ENCODE assay signal across 12 mouse cellular contexts in the genomic region with DNA sequence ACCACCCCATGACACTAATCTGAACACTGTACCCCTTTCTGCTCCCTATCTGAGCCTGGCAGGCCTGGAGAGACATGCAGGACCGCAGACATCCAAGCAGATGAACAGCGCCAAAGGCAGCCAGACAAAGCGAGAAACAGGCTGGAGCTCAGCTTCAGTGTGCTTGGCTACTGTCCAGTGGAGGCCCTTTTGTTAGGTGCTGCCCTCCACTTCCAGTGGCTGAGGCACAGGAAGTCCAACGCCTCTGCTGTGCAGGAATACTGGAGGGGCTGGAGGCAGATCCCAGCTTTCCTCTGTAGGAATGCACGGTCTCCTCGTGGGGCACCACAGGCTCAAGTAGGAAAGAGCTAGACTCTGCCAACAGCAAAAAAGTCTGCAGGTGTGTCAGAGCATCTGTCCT.
DNase-seq lines count a peak whose midpoint lies in the region; ATAC-seq and TF ChIP-seq lines count a peak whose summit lies in the region.
"Had no signal": no experiment of that assay in that cellular context is flagged by ENCODE, and none has a peak within 500 bp of the region (broad histone marks: within the 10 kb centered on the region; RNA-seq: fewer than 3 reads in every experiment).

No protein-coding gene starts in this region.

- no peak for TF ChIP-seq POLR2A in lung, adult 2 months (IDR thresholded peaks at IDR 0.05; ENCODE audit: borderline replicate concordance, extremely low read depth, low read depth, low read length)

- DNase-seq in adrenal gland, postnatal 10 days = peak; percentile 6
- DNase-seq in adrenal gland, postnatal 36 days = no peak
- DNase-seq in lung, adult 2 months = no peak
- DNase-seq in forebrain, embryonic 14.5 days (ENCODE audit: low spot score) = peak; percentile 65
- no peak for DNase-seq in heart, postnatal 14 days
- DNase-seq: adrenal gland, adult 2 months; kidney, adult 11 months had no signal

- no peaks in the 10 kb centered on the region for H3K36me3 ChIP-seq in lung, embryonic 16.5 days (ENCODE audit: control insufficient read depth, insufficient read depth, low read length)
- no peaks in the 10 kb centered on the region for H3K36me3 ChIP-seq in forebrain, embryonic 14.5 days (ENCODE audit: control insufficient read depth, insufficient read depth, low read length)
- no peaks in the 10 kb centered on the region for H3K36me3 ChIP-seq in midbrain, embryonic 16.5 days (ENCODE audit: control insufficient read depth, insufficient read depth, low read length)
- H3K36me3 ChIP-seq: G1E had no signal

- no peak overlapping the region for H3K4me3 ChIP-seq in lung, embryonic 16.5 days (ENCODE audit: low read length)
- H3K4me3 ChIP-seq in lung, adult 2 months (replicated peaks; ENCODE audit: extremely low read depth, low read depth, low read length) = no peak overlapping the region
- H3K4me3 ChIP-seq in forebrain, embryonic 14.5 days (ENCODE audit: low read depth, low read length) = no peak overlapping the region
- H3K4me3 ChIP-seq in midbrain, embryonic 16.5 days (ENCODE audit: low read depth, low read length) = no peak overlapping the region

- no peak for TF ChIP-seq CTCF in lung, adult 2 months (IDR thresholded peaks at IDR 0.05; ENCODE audit: insufficient read depth, low read length)

- H3K4me1 ChIP-seq in lung, embryonic 16.5 days (replicated peaks; ENCODE audit: control insufficient read depth, insufficient read depth, low read length) = peaks cover 4% of the 10 kb centered on the region
- H3K4me1 ChIP-seq in lung, adult 2 months (ENCODE audit: control insufficient read depth, insufficient read depth, low read length) = no peaks in the 10 kb centered on the region
- peaks cover 29% of the 10 kb centered on the region for H3K4me1 ChIP-seq in forebrain, embryonic 14.5 days (ENCODE audit: control insufficient read depth, insufficient read depth, low read length)
- peaks cover 33% of the 10 kb centered on the region for H3K4me1 ChIP-seq in midbrain, embryonic 16.5 days (ENCODE audit: control insufficient read depth, insufficient read depth, low read length)

- peaks cover 4% of the 10 kb centered on the region; the same call in 1 of the 2 replicates for H3K27me3 ChIP-seq in lung, embryonic 16.5 days (ENCODE audit: control insufficient read depth, insufficient read depth, low read depth, low read length)
- peaks cover 14% of the 10 kb centered on the region for H3K27me3 ChIP-seq in forebrain, embryonic 14.5 days (replicated peaks; ENCODE audit: control insufficient read depth, insufficient read depth, low read length)
- H3K27me3 ChIP-seq in midbrain, embryonic 16.5 days (ENCODE audit: control insufficient read depth, insufficient read depth, low read depth, low read length) = peaks cover 8% of the 10 kb centered on the region

- no peak overlapping the region for H3K27ac ChIP-seq in lung, embryonic 16.5 days (ENCODE audit: low read length)
- H3K27ac ChIP-seq in forebrain, embryonic 14.5 days (ENCODE audit: low read depth, low read length) = no peak overlapping the region
- peak overlapping the region; percentile 35; the same call in 1 of the 2 replicates for H3K27ac ChIP-seq in midbrain, embryonic 16.5 days (ENCODE audit: low read length)

- no peak overlapping the region for H3K9ac ChIP-seq in lung, embryonic 16.5 days (ENCODE audit: low read length)
- no peak overlapping the region for H3K9ac ChIP-seq in forebrain, embryonic 14.5 days (ENCODE audit: low read length)
- H3K9ac ChIP-seq in midbrain, embryonic 16.5 days (ENCODE audit: low read depth, low read length) = peak overlapping the region; percentile 21; the same call in 1 of the 2 replicates

- intact Hi-C loops in heart, postnatal 14 days (cut with DNase I) = no loop called here

- no peak overlapping the region for H3K4me2 ChIP-seq in lung, embryonic 16.5 days (ENCODE audit: low read depth, low read length)
- no peak overlapping the region for H3K4me2 ChIP-seq in forebrain, embryonic 14.5 days (ENCODE audit: low read length)
- no peak overlapping the region for H3K4me2 ChIP-seq in midbrain, embryonic 16.5 days (ENCODE audit: low read length)
- H3K4me2 ChIP-seq: liver, embryonic 11.5 days had no signal

- 0 out of 2 replicates have a peak, but pooled peaks have one; percentile 15 for ATAC-seq in lung, embryonic 16.5 days (ENCODE audit: low read depth)
- no peak for ATAC-seq in forebrain, embryonic 14.5 days
- ATAC-seq in midbrain, embryonic 16.5 days = no peak
- ATAC-seq in monocyte, adult 5-6 weeks (replicated peaks; ENCODE audit: insufficient number of reproducible peaks, low FRiP score, low TSS enrichment, poor library complexity, severe bottlenecking) = no peak

- whole genome bisulfite sequencing in lung, embryonic 16.5 days = 17% methylated on average over 6 of the region's 6 CpGs
- 28% methylated on average over 6 of the region's 6 CpGs for WGBS in lung, adult 2 months
- WGBS in forebrain, embryonic 14.5 days = 23% methylated on average over 6 of the region's 6 CpGs
- 27% methylated on average over 6 of the region's 6 CpGs for WGBS in midbrain, embryonic 16.5 days

- H3K9me3 ChIP-seq in lung, embryonic 16.5 days (ENCODE audit: control insufficient read depth, low read length) = no peaks in the 10 kb centered on the region
- no peaks in the 10 kb centered on the region for H3K9me3 ChIP-seq in forebrain, embryonic 14.5 days (replicated peaks; ENCODE audit: control insufficient read depth, low read length)
- no peaks in the 10 kb centered on the region for H3K9me3 ChIP-seq in midbrain, embryonic 16.5 days (replicated peaks; ENCODE audit: control insufficient read depth, low read length, poor library complexity, severe bottlenecking)

Comparison
In these comparisons a context has a peak if more than half of its experiments do, and no peak if none do; other contexts are left out.
1. DNase-seq: peak in adrenal gland, postnatal 10 days (single experiment) and forebrain, embryonic 14.5 days (single experiment); none in adrenal gland, postnatal 36 days (0 of 2), lung, adult 2 months (single experiment) and heart, postnatal 14 days (0 of 2).